Mouse (Mus musculus) right cerebral cortex, adult 18-20 months (tissue): Measurements from ENCODE around the gene Plekha1.

ENCODE experiments used
- DNase-seq: peaks from one replicate; pipeline ENCODE4 v3.0.0; 2022; ENCODE audit warnings: mixed read lengths

Plekha1 gene

DNA sequence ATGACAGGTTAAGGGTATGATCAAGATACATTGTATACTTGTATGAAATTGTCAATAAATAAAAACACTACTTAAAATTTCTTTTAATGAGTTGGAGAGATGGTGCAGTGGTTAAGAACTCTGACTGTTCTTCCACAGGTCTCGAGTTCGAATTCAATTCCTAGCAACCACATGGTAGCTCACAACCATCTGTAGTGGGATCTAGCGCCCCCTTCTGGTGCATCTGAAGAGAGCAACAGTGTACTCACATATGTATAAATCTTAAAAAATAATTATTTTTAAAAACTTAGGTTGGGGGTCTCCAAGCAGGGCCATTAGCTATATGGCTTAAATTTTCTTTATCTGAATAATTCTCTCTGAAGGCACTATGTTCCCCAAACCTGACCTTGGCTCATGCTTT is 64.8 kb downstream of the Plekha1 start:
- DNase-seq: no peak

DNA sequence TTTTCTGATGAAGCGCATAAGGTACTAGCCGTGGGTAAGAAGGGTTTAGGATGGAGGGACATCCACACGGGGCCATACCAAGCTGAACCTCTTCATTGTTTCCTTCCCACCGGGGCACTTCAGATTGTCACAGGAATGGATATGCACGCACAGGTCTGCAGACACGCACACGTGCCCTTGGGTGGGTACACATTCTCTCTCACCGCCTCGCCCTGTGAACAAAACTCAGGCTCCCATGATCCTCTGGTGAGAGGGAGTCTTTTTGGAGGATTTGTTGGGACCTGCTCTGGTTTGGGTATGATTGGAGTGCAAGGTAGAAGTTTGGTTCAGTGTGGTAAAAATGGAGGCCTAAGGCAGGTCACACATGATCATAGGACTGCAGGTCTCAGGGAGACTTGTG is 67.4 kb downstream of the Plekha1 start:
- DNase-seq: no peak

DNA sequence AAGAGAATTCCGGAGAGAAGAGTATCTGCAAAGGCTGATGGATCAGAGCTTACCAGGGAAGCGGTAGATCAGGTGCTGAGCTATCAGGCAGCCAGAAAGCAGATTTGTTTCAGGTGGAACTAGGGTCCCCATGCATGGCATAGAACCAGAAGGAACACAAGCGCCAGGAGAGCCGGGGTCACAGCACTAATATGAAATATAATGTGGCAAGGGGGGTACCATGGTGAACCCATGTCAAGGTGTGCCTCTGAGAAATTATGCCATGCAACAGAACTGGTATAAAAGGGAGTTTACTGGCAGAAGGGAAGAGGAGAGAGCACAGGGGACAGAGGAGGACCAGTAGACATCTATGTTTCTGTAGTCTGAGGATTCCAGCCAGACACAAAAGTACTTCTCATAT is 69.1 kb downstream of the Plekha1 start:
- no peak for DNase-seq

DNA sequence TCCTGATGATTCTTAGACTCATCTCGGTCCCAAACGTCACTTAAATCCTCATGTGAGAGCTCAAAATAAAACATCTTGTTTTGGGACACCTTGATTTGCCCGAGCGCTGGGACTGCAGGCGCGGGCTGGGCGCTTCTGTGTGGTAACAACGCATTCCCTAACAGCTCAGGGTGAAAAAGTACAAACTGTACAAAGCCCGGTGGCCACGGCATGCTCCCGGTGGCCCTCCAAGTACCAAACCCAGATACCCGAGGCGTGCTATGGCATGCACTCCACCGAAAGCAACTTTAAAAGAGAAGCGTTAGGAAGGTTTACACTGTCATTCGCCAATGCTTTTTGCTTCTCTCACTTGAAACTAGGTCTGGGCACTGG is 69.9 kb downstream of the Plekha1 start:
- DNase-seq: no peak

DNA sequence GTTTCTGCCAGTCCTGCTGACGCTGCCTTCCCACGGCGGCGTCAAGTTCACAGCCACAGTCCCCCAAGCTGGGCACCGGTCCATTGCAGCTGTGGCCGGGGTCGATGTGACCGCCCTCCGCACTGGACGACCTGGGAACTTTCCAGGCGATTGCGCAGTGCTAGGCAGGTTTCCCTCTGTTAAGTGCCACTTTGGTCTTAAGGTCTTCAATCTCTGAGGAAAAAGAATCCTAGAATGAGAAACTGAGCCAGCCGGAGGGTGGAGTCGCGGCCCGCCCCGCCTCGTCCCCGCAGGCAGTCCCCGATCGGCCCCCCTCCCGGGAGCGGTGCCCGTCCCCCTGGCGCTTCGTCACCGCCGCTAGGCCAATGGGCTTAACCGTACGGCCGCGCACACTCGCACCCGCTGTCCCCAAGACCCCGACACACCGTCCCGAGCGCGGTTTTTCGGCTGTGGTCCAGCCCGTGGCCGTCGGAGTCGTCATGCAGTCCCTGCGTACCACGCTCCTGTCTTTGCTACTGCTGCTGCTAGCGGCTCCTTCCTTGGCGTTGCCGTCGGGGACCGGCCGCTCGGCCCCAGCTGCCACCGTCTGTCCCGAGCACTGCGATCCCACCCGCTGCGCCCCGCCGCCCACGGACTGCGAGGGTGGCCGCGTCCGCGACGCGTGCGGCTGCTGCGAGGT is 70.4 kb downstream of the Plekha1 start, which contains the start of gene Htra1:
Htra1 (plus strand) TSS at position 319 of the 679 bp plus-strand sequence.
- peak; percentile 88 for DNase-seq

DNA sequence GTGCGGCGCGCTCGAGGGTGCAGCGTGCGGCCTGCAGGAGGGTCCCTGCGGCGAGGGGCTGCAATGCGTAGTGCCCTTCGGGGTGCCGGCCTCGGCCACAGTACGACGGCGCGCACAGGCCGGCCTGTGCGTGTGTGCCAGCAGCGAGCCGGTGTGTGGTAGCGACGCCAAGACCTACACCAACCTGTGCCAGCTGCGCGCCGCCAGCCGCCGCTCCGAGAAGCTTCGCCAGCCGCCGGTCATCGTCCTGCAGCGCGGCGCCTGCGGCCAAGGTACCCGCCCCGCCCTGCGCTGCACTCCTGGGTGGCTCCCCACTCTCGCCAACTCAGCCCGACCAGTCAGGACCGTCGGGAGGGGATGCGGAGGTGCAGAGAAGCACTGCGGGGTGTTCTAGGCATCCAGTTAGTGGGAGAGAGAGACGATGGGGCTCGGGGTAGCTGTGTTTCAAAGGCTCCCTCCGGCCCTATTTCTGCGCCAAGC is 71.0 kb downstream of the Plekha1 start:
- no peak for DNase-seq

DNA sequence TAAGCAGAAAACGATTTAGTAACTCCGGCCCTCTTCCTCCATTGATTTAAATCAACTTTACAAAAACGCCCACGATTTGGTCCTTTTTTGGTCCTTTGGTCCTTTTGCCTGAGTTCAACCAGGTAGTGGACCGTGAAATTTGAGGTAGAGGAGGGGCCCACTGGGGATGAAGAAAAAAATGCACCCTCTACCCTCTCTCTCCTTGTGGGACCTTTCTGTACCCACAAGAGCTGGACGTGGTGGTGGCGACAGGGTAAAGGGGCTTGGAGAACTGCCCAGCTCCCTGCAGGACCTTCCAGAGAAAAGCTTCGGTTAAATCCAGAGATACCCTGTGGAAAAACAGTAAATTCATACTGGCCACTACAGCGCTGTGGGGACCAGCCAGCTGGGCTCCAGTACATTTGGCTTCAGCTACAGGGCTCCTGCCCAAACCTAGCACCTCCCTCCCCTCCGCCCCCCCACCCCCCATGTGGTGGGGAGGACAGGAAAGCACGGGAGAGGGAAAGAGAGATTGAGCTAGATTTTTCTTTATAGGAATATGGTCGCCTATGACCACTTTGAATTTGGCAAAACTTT is 71.8 kb downstream of the Plekha1 start:
- DNase-seq: no peak

DNA sequence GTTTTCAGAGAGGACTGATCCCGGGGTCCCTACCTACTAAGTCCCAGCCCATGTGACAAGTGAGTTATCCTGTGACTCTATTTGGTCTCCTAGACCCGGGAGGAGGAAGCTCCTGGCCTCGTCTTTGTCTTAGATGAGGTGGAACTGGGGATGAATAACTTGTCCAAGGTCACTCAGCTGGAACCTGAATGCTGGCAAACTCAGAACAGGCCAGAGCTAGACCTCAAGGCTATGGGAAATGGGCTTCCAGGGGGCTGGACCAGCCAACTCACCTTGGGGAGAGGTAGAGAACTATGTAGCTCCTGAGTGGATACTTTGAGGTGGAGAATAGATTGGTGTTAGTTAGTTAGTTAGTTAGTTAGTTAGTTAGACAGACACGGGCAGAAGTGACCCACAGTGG is 72.4 kb downstream of the Plekha1 start:
- no peak for DNase-seq

DNA sequence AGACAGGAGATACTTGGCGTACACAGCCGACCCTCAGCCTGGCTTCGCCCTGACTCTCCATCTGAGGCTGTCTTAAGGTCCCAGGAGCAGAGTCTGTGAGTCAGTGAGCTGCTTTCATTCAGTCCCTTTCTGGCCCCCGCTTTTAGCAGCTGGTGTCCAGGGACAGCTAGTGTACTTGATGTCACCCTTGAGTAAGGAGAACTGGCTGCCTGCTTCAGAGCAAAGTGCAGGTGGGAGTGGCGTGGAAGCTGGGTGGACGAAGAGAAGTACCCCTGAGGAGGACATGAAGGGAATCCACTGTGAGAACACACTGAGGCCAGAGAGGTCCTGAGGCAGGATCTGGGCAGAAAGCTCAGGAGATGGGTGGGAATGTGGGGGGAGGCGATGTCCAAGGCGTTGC is 73.3 kb downstream of the Plekha1 start:
- DNase-seq: no peak

DNA sequence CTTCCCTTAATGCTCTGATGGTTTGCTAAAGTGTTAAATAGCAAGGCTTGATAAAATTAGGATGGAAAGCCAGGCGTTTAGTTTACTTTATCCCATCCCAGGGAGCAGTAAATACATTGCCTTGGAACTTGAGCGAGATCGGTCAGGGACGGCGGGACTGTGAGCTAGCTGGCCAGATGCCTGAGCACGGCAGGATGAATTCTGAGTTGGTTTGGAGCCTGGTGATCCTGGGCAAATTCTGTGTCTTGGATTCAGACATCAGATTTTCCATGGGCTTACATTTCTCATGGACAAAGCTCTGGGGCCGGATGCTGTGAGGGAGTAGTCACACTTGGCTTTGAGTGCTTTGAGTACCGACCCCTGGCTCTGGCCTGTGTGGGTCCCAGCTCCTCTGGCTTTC is 75.2 kb downstream of the Plekha1 start:
- DNase-seq: no peak

DNA sequence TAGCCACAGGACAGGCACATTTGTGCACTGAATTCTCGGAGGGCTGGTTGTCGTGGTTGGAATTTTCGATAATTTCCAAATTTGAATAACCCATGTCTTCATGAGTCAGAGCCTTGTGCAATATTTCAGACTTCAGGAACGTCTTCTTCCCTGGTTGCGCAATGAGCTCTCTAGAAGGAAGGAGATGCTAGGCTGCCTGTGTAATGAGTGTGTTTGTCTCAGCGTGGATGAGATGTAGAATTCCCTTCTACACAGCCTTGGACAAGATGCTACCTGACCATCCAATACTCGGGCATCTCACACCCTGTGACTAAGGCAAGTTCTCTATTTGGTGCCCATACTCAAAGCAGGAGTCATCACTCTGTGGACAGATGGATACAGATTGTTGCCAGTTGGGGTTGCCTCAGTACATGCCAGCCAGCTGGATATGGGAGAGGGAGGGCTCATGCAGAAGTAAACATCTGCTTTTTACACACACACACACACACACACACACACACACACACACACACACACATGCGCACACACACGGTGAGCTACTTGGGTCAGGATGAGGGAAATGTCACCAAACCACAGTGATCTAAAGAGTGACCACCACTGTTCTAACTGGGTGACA is 77.8 kb downstream of the Plekha1 start:
- DNase-seq: no peak

DNA sequence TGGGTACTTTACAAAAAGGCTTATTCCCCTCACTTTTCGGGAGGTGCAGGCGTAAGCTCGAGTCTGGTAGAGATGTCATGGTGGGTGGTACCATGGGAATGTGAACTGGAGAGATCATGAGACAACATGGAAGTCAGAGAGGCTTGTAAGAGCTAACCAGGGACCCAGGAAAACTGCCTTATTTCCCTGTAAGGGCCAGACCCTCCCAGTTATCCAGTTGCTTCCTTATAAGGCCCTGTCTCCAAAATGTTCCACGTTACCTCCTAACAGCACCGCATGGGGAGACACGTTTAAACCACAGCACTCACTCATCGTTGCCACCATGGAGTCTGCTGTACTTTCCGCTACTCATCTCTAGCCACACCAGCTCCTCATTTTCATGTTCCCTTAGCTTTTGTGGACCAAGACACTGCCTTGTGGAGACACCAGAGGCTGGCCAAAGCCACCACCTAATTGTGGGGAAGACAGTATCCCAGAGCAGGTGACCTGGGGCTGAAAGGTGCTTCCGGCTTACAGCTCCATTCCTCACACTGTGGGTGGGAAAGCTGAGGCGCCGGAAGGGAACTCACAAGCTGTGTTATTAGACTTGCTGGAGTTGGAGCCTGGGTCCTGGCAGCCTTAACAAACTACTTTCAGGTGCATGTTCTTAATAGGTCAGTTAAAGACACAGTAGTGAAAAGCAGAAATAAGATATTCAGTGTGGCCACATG is 79.4 kb downstream of the Plekha1 start:
- no peak for DNase-seq

DNA sequence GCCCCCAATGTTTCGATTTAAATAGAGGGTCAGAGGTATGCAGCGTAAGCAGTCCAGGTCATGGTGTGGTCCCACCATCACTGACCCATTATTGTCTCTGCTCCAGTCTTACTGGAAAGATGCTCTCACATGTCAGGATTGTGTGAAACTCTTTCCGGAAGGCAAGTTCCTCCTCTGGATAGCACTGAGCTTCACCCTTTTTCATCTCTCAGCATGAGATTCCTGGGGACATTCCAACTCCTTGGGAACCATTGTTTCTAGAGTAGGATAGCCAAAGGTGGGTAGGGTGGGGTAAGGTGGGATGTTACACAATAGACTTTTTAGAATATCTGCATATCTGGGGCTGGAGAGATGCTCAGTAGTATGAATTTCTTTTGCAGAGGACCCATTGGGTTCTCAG is 80.2 kb downstream of the Plekha1 start:
- DNase-seq: no peak

DNA sequence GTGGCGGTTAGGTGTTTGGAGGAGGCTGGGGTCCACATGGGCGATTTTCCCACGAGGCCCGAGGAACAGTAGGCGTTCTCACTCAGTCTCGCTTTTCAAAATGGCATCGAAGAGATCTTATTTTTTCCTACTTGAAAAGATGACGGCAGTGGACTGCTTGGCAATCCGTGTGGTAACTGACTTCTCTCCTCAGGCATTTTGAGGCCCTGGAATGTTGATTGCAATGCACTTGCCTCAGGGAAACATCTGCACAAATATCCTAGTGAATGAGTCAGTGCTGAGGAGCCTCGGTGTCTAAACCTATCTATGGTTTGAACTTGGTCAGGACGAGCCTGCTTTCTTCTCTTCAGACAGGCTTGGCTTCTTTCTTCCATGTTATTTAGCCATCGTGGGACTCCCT is 80.7 kb downstream of the Plekha1 start:
- no peak for DNase-seq

DNA sequence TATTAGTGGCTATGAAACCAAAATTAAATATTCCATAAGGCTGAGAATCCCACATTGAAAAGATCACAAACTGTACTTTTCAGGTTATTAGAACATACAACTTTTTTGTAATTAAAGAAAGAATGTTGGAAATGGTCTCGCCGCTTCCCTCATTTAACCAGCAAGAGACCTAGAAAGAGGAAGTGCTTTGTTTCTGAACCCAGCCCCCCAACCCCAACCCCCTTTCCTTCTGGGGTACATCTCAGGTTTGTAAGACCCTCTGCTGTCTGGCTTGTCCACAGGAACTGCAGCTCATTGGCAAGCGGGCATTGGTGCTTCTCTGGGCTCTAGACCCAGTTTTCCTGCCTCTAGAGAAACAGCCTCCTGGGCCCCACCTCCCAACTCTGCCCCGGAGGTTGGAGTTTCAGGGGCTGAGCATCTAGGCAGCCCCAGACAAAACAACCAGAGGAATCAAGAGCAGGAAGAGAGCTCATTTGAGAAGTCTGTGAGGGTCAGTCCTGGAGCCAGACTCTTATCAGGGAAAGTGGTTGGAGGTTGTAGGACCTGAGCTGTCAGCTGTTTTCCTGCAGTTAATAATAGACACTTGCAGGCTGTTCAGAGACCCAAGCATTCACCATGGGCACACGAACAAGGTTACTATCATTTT is 83.1 kb downstream of the Plekha1 start:
- no peak for DNase-seq

DNA sequence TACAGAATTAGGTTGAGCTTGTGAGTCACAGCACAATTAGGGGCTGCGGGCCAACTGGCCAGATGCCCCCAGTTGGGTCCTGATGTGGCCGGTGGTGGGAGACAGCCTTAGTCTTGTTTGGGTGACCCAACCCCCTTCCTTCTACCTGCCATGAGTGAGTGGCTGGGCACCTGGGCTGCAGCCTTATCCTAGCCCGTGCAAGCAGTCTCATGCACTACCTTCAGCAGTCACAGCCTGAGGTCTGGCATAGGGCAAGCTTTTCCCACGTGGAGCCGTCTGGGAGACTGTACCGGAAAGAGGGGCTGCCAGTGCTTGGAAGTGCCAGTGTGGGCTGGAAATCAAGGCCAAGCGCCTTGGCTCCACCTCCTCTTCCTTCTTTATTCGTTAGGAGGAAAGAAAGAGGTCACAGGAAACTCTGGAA is 83.8 kb downstream of the Plekha1 start:
- DNase-seq: peak; percentile 70

DNA sequence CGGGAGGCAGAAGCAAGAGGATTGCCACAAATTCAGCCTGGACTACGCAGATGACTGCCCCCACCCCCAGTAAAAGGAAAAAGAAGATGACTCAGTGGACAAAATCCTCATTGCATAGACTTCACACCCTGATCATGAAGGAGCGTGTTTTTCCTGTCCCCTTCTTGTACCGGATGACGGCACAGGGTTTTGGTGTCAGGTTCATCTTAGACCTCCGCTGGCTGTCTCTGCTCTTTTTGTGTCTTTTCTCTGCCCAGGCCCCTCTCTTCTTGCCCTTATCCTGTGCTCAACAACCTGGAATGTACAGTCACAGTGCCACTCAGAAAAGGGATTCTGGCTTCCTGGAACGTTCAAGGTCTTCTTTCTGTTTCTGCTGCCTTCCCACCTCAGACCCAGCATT is 84.9 kb downstream of the Plekha1 start:
- DNase-seq: no peak

DNA sequence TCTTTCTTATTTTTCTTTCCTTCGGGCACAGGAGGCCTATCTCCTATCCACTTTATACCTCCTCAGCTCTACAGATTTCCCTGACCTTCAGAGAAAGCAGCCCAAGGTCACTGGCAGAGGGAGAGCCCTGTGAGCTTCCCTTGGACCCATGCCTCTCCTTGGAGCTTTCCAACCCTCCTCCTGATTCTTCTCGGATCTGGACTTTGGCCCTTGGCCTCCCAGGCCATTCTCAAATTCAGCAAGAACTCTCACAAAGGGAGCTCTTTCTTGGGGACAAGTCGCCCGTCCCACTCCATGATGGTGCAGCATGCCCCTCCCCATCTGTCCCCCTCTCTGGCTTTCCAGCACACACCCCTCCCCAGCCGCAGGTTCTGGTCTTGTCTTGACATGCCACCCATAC is 85.4 kb downstream of the Plekha1 start:
- no peak for DNase-seq

DNA sequence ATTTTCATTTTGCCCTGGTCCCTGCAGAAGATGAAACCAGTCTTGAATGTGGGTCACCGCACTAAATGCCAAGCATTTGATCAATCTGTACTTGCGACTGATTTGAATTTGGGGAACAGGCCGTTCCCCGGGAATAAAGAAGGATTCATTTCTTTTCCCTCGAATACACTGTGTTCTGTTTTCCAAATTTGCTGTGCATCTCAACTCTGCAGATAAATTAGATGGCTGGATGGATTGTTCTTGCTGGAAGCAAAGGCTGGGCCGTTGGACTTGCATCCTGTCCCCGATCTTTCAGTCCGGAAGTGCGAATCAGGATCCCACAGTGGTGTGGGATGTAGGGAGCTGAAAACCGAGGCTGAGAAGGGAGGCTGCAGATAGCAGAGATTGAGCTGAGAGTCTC is 87.8 kb downstream of the Plekha1 start:
- peak; percentile 65 for DNase-seq

DNA sequence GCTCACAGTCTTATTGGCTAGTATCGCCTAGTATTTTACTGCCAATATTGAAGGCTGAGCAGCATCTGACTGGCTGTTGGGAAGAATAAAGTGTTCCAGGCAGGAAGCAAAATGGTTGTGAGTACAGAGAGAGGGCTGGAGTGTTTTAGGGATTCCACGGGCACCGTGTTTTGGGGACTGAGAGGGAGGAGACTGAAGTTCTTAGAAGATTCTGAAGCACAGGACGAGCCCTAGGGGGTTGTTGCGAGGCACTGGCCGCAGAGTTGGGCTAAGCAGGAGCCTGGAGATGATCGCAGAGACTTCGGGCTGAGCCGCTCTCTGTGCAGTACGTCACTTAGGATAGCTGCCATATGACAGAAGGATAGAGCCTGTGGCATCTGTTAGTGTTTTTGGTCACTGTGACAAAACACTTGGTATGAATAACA is 88.6 kb downstream of the Plekha1 start:
- DNase-seq: no peak

DNA sequence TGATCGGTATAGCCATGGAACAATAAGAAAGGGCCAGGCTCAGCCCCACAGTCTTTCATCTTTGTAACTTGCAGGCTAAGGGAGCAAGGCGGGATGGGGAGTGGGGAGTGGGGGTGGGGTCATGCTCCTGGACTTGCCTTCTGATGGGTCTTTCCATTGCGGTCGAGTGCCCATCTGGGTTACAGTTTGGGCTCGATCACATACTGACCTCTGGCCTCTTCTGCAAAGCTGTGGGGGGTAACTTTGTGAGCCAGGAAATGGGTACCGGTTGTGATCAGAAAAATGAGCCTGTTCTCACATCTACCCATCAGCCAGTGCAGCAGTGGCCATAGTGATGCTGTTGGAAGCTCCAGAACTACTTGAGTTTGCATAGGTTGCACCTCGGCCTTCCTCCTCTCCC is 93.0 kb downstream of the Plekha1 start:
- DNase-seq: no peak

DNA sequence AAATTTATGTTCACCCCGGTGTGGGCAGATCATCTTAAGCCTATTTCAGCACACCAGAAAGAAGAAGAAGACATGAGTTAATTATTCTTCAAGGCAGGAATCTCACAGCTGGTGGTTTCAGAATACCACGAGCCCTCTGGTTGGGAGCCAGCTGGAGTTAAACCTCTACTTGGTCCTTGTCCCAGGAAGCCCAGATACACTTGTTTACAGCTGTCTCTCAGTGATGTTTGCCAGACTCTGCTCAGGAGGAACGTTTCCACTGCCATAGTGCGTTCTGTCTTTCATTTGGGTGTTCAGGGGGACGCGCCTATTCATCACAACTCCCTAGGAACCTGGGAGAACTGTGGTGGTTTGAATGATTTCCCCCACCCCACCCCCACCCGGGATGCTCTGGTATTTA is 94.3 kb downstream of the Plekha1 start:
- no peak for DNase-seq

DNA sequence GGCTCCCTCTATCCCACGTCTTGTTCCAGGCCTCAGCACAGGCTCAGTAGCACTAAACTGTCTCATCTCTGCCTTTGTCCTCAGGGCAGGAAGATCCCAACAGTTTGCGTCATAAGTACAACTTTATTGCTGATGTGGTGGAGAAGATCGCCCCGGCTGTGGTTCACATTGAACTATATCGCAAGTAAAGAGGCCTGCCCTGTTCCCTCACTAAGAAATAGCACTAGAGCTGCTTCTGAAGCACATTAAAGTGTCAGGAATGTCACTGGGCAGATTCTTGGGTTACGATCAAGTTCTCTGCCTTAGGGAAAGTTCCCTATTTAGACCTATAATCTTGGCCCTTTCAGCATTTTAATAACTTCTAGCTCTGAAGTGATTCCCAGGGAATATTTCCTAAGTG is 95.9 kb downstream of the Plekha1 start:
- no peak for DNase-seq
